Mouse (Mus musculus) neural tube, embryonic 14.5 days (tissue): ENCODE results near the gene Hfe2. TPM values are rescaled to one million over a fixed set of nuclear protein-coding genes. Genes with fewer than 3 reads are reported as not detected.

ENCODE experiments used
- ATAC-seq: fragments of 200-750 bp; cut with Nextera tagmentation; 2 replicates; pipeline ENCODE4 v1.8.0; 2017; ENCODE audit warnings: low read depth, mild to moderate bottlenecking, moderate TSS enrichment, moderate library complexity
- H3K27ac ChIP-seq: fragments of 300-500 bp; sonication (generic); 2 replicates; pipeline ENCODE4 v1.5.1; 2014; ENCODE audit warnings: low read depth, mild to moderate bottlenecking, control low read depth, low read length, moderate library complexity, mixed read lengths
- H3K27me3 ChIP-seq: fragments of 300-500 bp; sonication (generic); 2 replicates; pipeline ENCODE4 v1.6.1; 2014; ENCODE audit warnings: low read length; ENCODE audit not compliant: control insufficient read depth, insufficient read depth
- H3K36me3 ChIP-seq: fragments of 300-500 bp; sonication (generic); 2 replicates; pipeline ENCODE4 v1.6.1; 2014; ENCODE audit warnings: low read length, mixed read lengths; ENCODE audit not compliant: control insufficient read depth, insufficient read depth
- H3K4me1 ChIP-seq: fragments of 300-500 bp; sonication (generic); 2 replicates; pipeline ENCODE4 v1.6.1; 2014; ENCODE audit warnings: low read length; ENCODE audit not compliant: control insufficient read depth, insufficient read depth
- H3K4me2 ChIP-seq: fragments of 300-500 bp; sonication (generic); 2 replicates; pipeline ENCODE4 v1.6.1; 2014; ENCODE audit warnings: mild to moderate bottlenecking, low read depth, low read length, control low read depth
- H3K4me3 ChIP-seq: fragments of 300-500 bp; sonication (generic); 2 replicates; pipeline ENCODE4 v1.5.1; 2014; ENCODE audit warnings: low read depth, low read length, control low read depth, mixed read lengths
- H3K9ac ChIP-seq: fragments of 300-500 bp; sonication (generic); replicated peaks from 2 replicates; pipeline ENCODE4 v1.6.1; 2014; ENCODE audit warnings: low read depth, mild to moderate bottlenecking, control low read depth, low read length, mixed read lengths
- H3K9me3 ChIP-seq: fragments of 300-500 bp; sonication (generic); 2 replicates; pipeline ENCODE4 v1.6.1; 2016; ENCODE audit warnings: low read length; ENCODE audit not compliant: control insufficient read depth
- WGBS: fragments of 180-500 bp; shearing (Covaris S2); extraction: QIAGEN DNeasy Blood & Tissue Kit; methylation state at CpG from one replicate; pipeline ENCODE4 v1.1.7; 2014; 5-methylcytosine and 5-hydroxymethylcytosine counted together
- polyA plus RNA-seq: library from polyadenylated mRNA; unstranded; fragments of >200 nt; fragmentation: Nextera tagmentation; extraction: Ambion mirVana; gene quantifications from 2 replicates; pipeline ENCODE4 v1.2.1, GENCODE M21; 2014

Hfe2 gene
- polyA plus RNA-seq, 1 experiment from 2014 or later = 2.0 TPM

- H3K27ac ChIP-seq = peak overlapping the region; percentile 77
- peak overlapping the region; percentile 78 for H3K4me3 ChIP-seq
- 0 out of 2 replicates have a peak, but pooled peaks cover 8% of the 10 kb centered on the region for H3K4me1 ChIP-seq
- peak overlapping the region; percentile 97 for H3K4me2 ChIP-seq
- ATAC-seq = peak; percentile 85
- no peaks in the 10 kb centered on the region for H3K9me3 ChIP-seq
- WGBS = under 1% methylated on average over 17 of the region's 17 CpGs
- no peaks in the 10 kb centered on the region for H3K36me3 ChIP-seq
- H3K9ac ChIP-seq = peak overlapping the region; percentile 65
- H3K27me3 ChIP-seq = no peaks in the 10 kb centered on the region
Observed at GRCm38 (mm10) chr3:96500289-96500621, 24.7 kb upstream of the Hfe2 start.

DNA sequence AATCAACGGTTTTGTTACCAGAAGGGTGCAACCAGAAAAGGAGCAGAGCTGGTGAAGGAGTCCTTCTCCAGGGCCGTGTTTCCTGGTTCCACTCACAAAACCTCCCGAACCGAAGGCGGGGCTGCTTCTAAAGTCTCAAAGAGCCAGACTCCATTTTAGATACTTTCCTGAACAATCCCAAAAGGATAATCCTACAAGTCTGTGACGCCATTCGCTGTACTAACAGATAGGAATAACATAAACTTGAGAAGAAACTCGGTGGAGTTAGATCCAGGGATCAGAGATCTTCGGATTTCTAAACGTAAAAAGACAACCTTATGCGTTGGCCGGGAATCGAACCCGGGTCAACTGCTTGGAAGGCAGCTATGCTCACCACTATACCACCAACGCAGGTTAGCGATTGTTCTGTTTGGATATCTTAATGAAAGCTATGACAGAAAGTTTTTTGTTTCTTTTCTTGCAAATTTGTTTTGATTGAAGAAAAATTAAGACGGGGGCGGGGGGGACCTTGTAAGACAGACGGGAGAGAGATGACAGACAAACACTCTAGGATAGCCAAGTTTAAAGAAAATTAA lies 24.2 kb upstream of the Hfe2 start:
- Histone ChIP-seq H3K4me1 (0 out of 2 replicates have a peak, but pooled peaks cover 8% of the 10 kb centered on the region), H3K9me3 (no peaks in the 10 kb centered on the region), H3K4me2 (peak overlapping the region; percentile 97), H3K4me3 (peak overlapping the region; percentile 78), H3K27me3 (no peaks in the 10 kb centered on the region), H3K9ac (peak overlapping the region; percentile 65), H3K27ac (peak overlapping the region; percentile 77), H3K36me3 (no peaks in the 10 kb centered on the region)
- ATAC-seq = peak; percentile 87
- WGBS = under 1% methylated on average over 19 of the region's 19 CpGs

DNA sequence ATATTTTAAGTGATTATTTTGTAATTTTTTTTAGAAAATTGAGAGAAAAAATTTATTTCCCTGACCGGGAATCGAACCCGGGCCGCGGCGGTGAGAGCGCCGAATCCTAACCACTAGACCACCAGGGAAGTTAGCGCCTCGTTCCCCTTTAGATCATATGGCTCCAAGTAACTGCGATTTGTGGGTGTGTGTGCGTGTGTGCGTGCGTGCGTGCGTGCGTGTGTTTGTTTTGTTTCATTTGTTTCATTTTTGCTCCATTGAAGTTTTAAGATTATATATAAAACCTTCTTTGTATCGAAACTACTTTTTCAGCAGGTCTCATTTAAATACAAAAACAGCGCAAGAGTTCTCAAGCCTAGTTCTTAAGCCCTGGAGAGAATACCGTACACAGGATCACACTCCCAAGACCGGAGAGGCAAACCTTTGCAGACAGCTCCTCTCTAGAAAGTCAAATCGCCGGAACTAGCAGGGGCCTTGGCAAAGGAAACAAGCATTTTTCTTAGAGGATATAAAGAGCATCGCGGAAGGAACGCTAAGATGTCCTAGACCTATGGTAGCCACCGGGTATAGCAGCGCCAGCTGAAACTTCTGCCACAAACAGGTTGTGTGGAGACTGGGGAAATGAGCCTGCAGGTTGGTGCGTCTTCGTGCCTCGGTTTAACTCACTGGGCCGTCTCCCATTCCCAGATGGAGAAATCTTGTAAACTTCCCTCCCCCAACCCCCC lies 23.4 kb upstream of the Hfe2 start:
- Histone ChIP-seq H3K4me2 (peak overlapping the region; percentile 97), H3K4me3 (peak overlapping the region; percentile 78), H3K9me3 (no peaks in the 10 kb centered on the region), H3K27ac (0 out of 2 replicates have a peak overlapping the region, but pooled peaks have one; percentile 23), H3K27me3 (no peaks in the 10 kb centered on the region), H3K36me3 (no peaks in the 10 kb centered on the region), H3K4me1 (0 out of 2 replicates have a peak, but pooled peaks cover 8% of the 10 kb centered on the region), H3K9ac (peak overlapping the region; percentile 39; the same call in 1 of the 2 replicates)
- ATAC-seq = peak; percentile 79
- under 1% methylated on average over 32 of the region's 32 CpGs for WGBS

GRCm38 (mm10) chr3:96502181-96503082 lies 22.5 kb upstream of the Hfe2 start:
- Histone ChIP-seq H3K9me3 (no peaks in the 10 kb centered on the region), H3K27me3 (no peaks in the 10 kb centered on the region), H3K4me2 (peak overlapping the region; percentile 97), H3K4me1 (0 out of 2 replicates have a peak, but pooled peaks cover 8% of the 10 kb centered on the region), H3K4me3 (peak overlapping the region; percentile 78), H3K36me3 (no peaks in the 10 kb centered on the region), H3K9ac (peak overlapping the region; percentile 39), H3K27ac (no peak overlapping the region)
- ATAC-seq = no peak
- under 1% methylated on average over 19 of the region's 19 CpGs for WGBS

- Histone ChIP-seq H3K9me3 (no peaks in the 10 kb centered on the region), H3K4me2 (peak overlapping the region; percentile 97), H3K36me3 (no peaks in the 10 kb centered on the region), H3K4me1 (0 out of 2 replicates have a peak, but pooled peaks cover 8% of the 10 kb centered on the region), H3K4me3 (peak overlapping the region; percentile 78), H3K9ac (no peak overlapping the region), H3K27me3 (no peaks in the 10 kb centered on the region), H3K27ac (no peak overlapping the region)
- no peak for ATAC-seq
- WGBS = 2% methylated on average over 7 of the region's 7 CpGs
Observed at GRCm38 (mm10) chr3:96503083-96503450, 21.9 kb upstream of the Hfe2 start.

DNA sequence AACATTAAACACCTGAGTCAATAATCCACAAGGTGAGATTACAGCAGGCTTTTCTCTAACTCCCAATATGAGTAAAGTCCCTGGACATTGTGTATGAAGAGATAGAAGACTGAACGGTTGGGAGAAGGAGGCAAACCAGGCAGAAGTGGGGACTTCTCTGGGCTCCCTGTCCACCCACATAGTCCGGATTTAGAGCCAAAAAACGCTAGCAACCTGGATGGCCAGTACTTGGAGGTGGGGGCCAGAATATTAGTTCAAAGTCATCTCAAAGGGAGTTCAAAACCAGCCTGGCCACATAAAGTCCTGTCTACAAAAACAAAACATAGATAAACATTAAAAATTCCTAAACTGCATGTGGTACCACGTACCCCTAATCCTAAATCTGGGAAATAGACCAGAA lies 21.0 kb upstream of the Hfe2 start:
- no peak for ATAC-seq
- Histone ChIP-seq H3K9ac (no peak overlapping the region), H3K4me3 (no peak overlapping the region), H3K27me3 (no peaks in the 10 kb centered on the region), H3K4me1 (0 out of 2 replicates have a peak, but pooled peaks cover 8% of the 10 kb centered on the region), H3K36me3 (no peaks in the 10 kb centered on the region), H3K9me3 (no peaks in the 10 kb centered on the region), H3K4me2 (no peak overlapping the region), H3K27ac (no peak overlapping the region)
- 79% methylated on average over 4 of the region's 4 CpGs for WGBS

DNA sequence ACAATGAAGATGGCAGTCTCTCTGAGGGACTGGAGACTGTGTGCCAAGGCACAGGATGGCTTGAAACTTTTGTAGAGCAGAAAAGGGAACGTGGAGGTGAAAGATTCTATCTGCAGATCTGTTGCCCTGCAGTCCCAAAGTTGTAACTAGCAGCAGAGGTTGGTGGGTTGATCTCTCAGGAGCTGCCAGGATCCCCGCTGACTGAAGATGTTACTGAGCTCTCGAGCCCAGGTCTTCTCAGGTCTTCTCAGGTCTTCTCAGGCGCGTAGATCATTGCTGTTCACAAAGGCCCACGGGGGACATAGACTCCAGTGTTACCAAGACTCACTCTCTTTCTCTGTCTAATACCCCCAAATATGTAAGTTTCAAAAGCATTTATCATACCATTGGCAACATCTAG lies 20.0 kb upstream of the Hfe2 start:
- Histone ChIP-seq H3K36me3 (no peaks in the 10 kb centered on the region), H3K9ac (no peak overlapping the region), H3K4me2 (no peak overlapping the region), H3K27ac (no peak overlapping the region), H3K4me1 (0 out of 2 replicates have a peak, but pooled peaks cover 8% of the 10 kb centered on the region), H3K9me3 (no peaks in the 10 kb centered on the region), H3K4me3 (no peak overlapping the region), H3K27me3 (no peaks in the 10 kb centered on the region)
- WGBS = 92% methylated on average over 6 of the region's 6 CpGs
- no peak for ATAC-seq

GRCm38 (mm10) chr3:96506396-96507047 lies 18.4 kb upstream of the Hfe2 start:
- Histone ChIP-seq H3K4me1 (0 out of 2 replicates have a peak, but pooled peaks cover 8% of the 10 kb centered on the region), H3K4me3 (no peak overlapping the region), H3K9me3 (no peaks in the 10 kb centered on the region), H3K36me3 (no peaks in the 10 kb centered on the region), H3K4me2 (no peak overlapping the region), H3K9ac (no peak overlapping the region), H3K27me3 (no peaks in the 10 kb centered on the region), H3K27ac (no peak overlapping the region)
- no peak for ATAC-seq
- whole genome bisulfite sequencing = 94% methylated on average over 9 of the region's 9 CpGs
